Mouse (Mus musculus) midbrain, embryonic 11.5 days (tissue): Measurements from ENCODE around the gene Papolb. TPM values are rescaled to one million over a fixed set of nuclear protein-coding genes. Genes with fewer than 3 reads are reported as not detected.

Source experiments
- ATAC-seq: fragments of 200-750 bp; cut with Nextera tagmentation; 2 replicates; pipeline ENCODE4 v1.8.0; 2017; ENCODE audit warnings: moderate TSS enrichment, moderate library complexity; ENCODE audit not compliant: low FRiP score
- DNase-seq: peaks from one replicate; pipeline ENCODE4 v3.0.0; 2015; ENCODE audit warnings: low spot score; ENCODE audit errors: missing footprints
- H3K27ac ChIP-seq: fragments of 300-500 bp; sonication (generic); 2 replicates; pipeline ENCODE4 v1.5.1; 2014; ENCODE audit warnings: low read depth, low read length
- H3K27me3 ChIP-seq: fragments of 300-500 bp; sonication (generic); 2 replicates; pipeline ENCODE4 v1.6.1; 2014; ENCODE audit warnings: mild to moderate bottlenecking, low read length, moderate library complexity, mixed read lengths; ENCODE audit not compliant: control insufficient read depth, insufficient read depth
- H3K36me3 ChIP-seq: fragments of 300-500 bp; sonication (generic); 2 replicates; pipeline ENCODE4 v1.6.1; 2014; ENCODE audit warnings: mild to moderate bottlenecking, low read length, moderate library complexity, mixed read lengths; ENCODE audit not compliant: control insufficient read depth, insufficient read depth
- H3K4me1 ChIP-seq: fragments of 300-500 bp; sonication (generic); 2 replicates; pipeline ENCODE4 v1.6.1; 2014; ENCODE audit warnings: low read length; ENCODE audit not compliant: control insufficient read depth, insufficient read depth
- H3K4me2 ChIP-seq: fragments of 300-500 bp; sonication (generic); 2 replicates; pipeline ENCODE4 v1.6.1; 2014; ENCODE audit warnings: mild to moderate bottlenecking, moderate library complexity
- H3K4me3 ChIP-seq: fragments of 300-500 bp; sonication (generic); 2 replicates; pipeline ENCODE4 v1.5.1; 2014; ENCODE audit warnings: low read depth, low read length
- H3K9ac ChIP-seq: fragments of 300-500 bp; sonication (generic); 2 replicates; pipeline ENCODE4 v1.6.1; 2014; ENCODE audit warnings: low read length
- H3K9me3 ChIP-seq: fragments of 300-500 bp; sonication (generic); 2 replicates; pipeline ENCODE4 v1.6.1; 2016; ENCODE audit warnings: low read length; ENCODE audit not compliant: control insufficient read depth
- WGBS: fragments of 180-500 bp; shearing (Covaris S2); extraction: QIAGEN DNeasy Blood & Tissue Kit; methylation state at CpG from one replicate; pipeline ENCODE4 v1.1.7; 2014; 5-methylcytosine and 5-hydroxymethylcytosine counted together
- polyA plus RNA-seq: library from polyadenylated mRNA; unstranded; fragments of >200 nt; fragmentation: Nextera tagmentation; extraction: Ambion mirVana; gene quantifications from 2 replicates; pipeline ENCODE4 v1.2.1, GENCODE M21; 2014

The Papolb gene
- polyA plus RNA-seq, 1 experiment from 2014 or later, result 0.22 TPM

GRCm38 (mm10) chr5:142524711-142525464 lies 5.0 kb downstream of the Papolb start:
- no peak for ATAC-seq
- Histone ChIP-seq H3K4me3 (no peak overlapping the region), H3K36me3 (no peaks in the 10 kb centered on the region), H3K4me2 (no peak overlapping the region), H3K27me3 (no peaks in the 10 kb centered on the region; the same call in 1 of the 2 replicates), H3K9me3 (no peaks in the 10 kb centered on the region), H3K27ac (no peak overlapping the region), H3K9ac (no peak overlapping the region), H3K4me1 (no peaks in the 10 kb centered on the region)
- 79% methylated on average over 8 of the region's 8 CpGs for WGBS
- DNase-seq, result no peak

- no peak overlapping the region for H3K27ac ChIP-seq
- no peak for ATAC-seq
These were observed 8.5 kb downstream of the Papolb start for GRCm38 (mm10) chr5:142521195-142521866.

GRCm38 (mm10) chr5:142520360-142520759 lies 9.5 kb downstream of the Papolb start:
- Histone ChIP-seq H3K27me3 (no peaks in the 10 kb centered on the region), H3K4me1 (no peaks in the 10 kb centered on the region), H3K4me2 (no peak overlapping the region), H3K4me3 (no peak overlapping the region), H3K9me3 (no peaks in the 10 kb centered on the region), H3K36me3 (no peaks in the 10 kb centered on the region), H3K9ac (no peak overlapping the region), H3K27ac (no peak overlapping the region)
- WGBS, result 89% methylated on average over 4 of the region's 4 CpGs
- ATAC-seq (no peak), DNase-seq (no peak)

More at GRCm38 (mm10) chr5:142521195-142521866, 8.5 kb downstream of the Papolb start:
- DNase-seq, result no peak
- H3K27me3 ChIP-seq, result no peaks in the 10 kb centered on the region
- H3K4me1 ChIP-seq, result no peaks in the 10 kb centered on the region
- H3K4me3 ChIP-seq, result no peak overlapping the region
- H3K36me3 ChIP-seq, result no peaks in the 10 kb centered on the region
- no peak overlapping the region for H3K9ac ChIP-seq
- WGBS, result 90% methylated on average over 11 of the region's 11 CpGs
- H3K9me3 ChIP-seq, result no peaks in the 10 kb centered on the region
- H3K4me2 ChIP-seq, result no peak overlapping the region

GRCm38 (mm10) chr5:142518973-142519372 lies 10.9 kb downstream of the Papolb start:
- H3K4me3 ChIP-seq, result no peak overlapping the region
- no peak overlapping the region for H3K27ac ChIP-seq
- H3K27me3 ChIP-seq, result no peaks in the 10 kb centered on the region
- H3K9me3 ChIP-seq, result no peaks in the 10 kb centered on the region
- H3K36me3 ChIP-seq, result no peaks in the 10 kb centered on the region
- no peak overlapping the region for H3K9ac ChIP-seq
- H3K4me2 ChIP-seq, result no peak overlapping the region
- WGBS, result 75% methylated on average over 6 of the region's 6 CpGs
- ATAC-seq, result no peak
- peak; percentile 69 for DNase-seq
- no peaks in the 10 kb centered on the region for H3K4me1 ChIP-seq

GRCm38 (mm10) chr5:142512112-142512511 lies 17.8 kb downstream of the Papolb start:
- Histone ChIP-seq H3K9me3 (no peaks in the 10 kb centered on the region), H3K4me3 (no peak overlapping the region), H3K27ac (no peak overlapping the region), H3K9ac (no peak overlapping the region), H3K36me3 (no peaks in the 10 kb centered on the region), H3K27me3 (no peaks in the 10 kb centered on the region; the same call in 1 of the 2 replicates), H3K4me1 (peaks cover 12% of the 10 kb centered on the region), H3K4me2 (no peak overlapping the region)
- 88% methylated on average over 4 of the region's 4 CpGs for WGBS
- ATAC-seq (no peak), DNase-seq (no peak)

GRCm38 (mm10) chr5:142510061-142510414 lies 19.8 kb downstream of the Papolb start:
- Histone ChIP-seq H3K9me3 (no peaks in the 10 kb centered on the region), H3K4me3 (no peak overlapping the region), H3K4me2 (no peak overlapping the region), H3K27ac (no peak overlapping the region), H3K4me1 (peaks cover 12% of the 10 kb centered on the region), H3K27me3 (no peaks in the 10 kb centered on the region; the same call in 1 of the 2 replicates), H3K9ac (peak overlapping the region; percentile 55), H3K36me3 (no peaks in the 10 kb centered on the region)
- DNase-seq, result no peak
- 47% methylated on average over 7 of the region's 7 CpGs for WGBS
- no peak for ATAC-seq

GRCm38 (mm10) chr5:142509141-142510060 lies 20.5 kb downstream of the Papolb start:
- WGBS, result 8% methylated on average over 15 of the region's 15 CpGs
- Histone ChIP-seq H3K4me3 (0 out of 2 replicates have a peak overlapping the region, but pooled peaks have one; percentile 6), H3K27ac (no peak overlapping the region), H3K36me3 (no peaks in the 10 kb centered on the region), H3K27me3 (no peaks in the 10 kb centered on the region; the same call in 1 of the 2 replicates), H3K4me2 (peak overlapping the region; percentile 27), H3K4me1 (peaks cover 12% of the 10 kb centered on the region), H3K9ac (peak overlapping the region; percentile 55), H3K9me3 (no peaks in the 10 kb centered on the region)
- ATAC-seq (peak; percentile 24; the same call in 1 of the 2 replicates), DNase-seq (peak; percentile 87)

- H3K27ac ChIP-seq, result no peak overlapping the region
- 84% methylated on average over 3 of the region's 3 CpGs for WGBS
These were observed 24.0 kb downstream of the Papolb start for GRCm38 (mm10) chr5:142505695-142506423.

More at GRCm38 (mm10) chr5:142505695-142506423, 24.0 kb downstream of the Papolb start:
- no peaks in the 10 kb centered on the region; the same call in 1 of the 2 replicates for H3K27me3 ChIP-seq
- DNase-seq (no peak), ATAC-seq (no peak)
- no peaks in the 10 kb centered on the region for H3K9me3 ChIP-seq
- H3K36me3 ChIP-seq, result no peaks in the 10 kb centered on the region
- peaks cover 12% of the 10 kb centered on the region for H3K4me1 ChIP-seq
- H3K4me3 ChIP-seq, result no peak overlapping the region
- H3K4me2 ChIP-seq, result no peak overlapping the region
- H3K9ac ChIP-seq, result no peak overlapping the region
